Mouse (Mus musculus) urinary bladder, postnatal 0 days (tissue): Measurements from ENCODE around the gene Tmem102. TPM values are rescaled to one million over a fixed set of nuclear protein-coding genes. Genes with fewer than 3 reads are reported as not detected.

ENCODE experiments used
- polyA plus RNA-seq: library from polyadenylated mRNA; unstranded; fragments of >200 nt; fragmentation: Nextera tagmentation; extraction: Ambion mirVana; gene quantifications from 2 replicates; pipeline ENCODE4 v1.2.1, GENCODE M21; 2015

Gene Tmem102
- polyA plus RNA-seq, result 13.7 TPM in 2 replicates

GRCm38 (mm10) chr11:69804972-69805909 lies at the start of gene Tmem102:
TSS of gene Tmem102 (minus strand) at chr11:69805624.

GRCm38 (mm10) chr11:69846198-69846680 lies 40.8 kb upstream of the Tmem102 start, which contains the start of gene Plscr3:
TSS of gene Plscr3 (plus strand) at chr11:69846376.

GRCm38 (mm10) chr11:69837952-69838713 lies 32.7 kb upstream of the Tmem102 start, which contains the start of gene Tmem256:
TSS of gene Tmem256 (plus strand) at chr11:69838514.

GRCm38 (mm10) chr11:69837604-69837951 lies 32.2 kb upstream of the Tmem102 start, which contains the start of gene Nlgn2:
TSS of gene Nlgn2 (minus strand) at chr11:69837784.

GRCm38 (mm10) chr11:69822080-69822479 lies 16.7 kb upstream of the Tmem102 start, which contains the start of gene Spem1:
TSS of gene Spem1 (minus strand) at chr11:69822180.

GRCm38 (mm10) chr11:69818365-69818764 lies 12.9 kb upstream of the Tmem102 start, which contains the start of gene Spem2:
TSS of gene Spem2 (minus strand) at chr11:69818465.

GRCm38 (mm10) chr11:69815155-69815554 lies 9.7 kb upstream of the Tmem102 start, which contains the start of gene Gm39566:
TSS of gene Gm39566 (minus strand) at chr11:69815298.

GRCm38 (mm10) chr11:69801379-69801977 lies 3.9 kb downstream of the Tmem102 start, which contains the start of gene Fgf11:
TSS of gene Fgf11 (minus strand) at chr11:69801857.

GRCm38 (mm10) chr11:69795168-69795982 lies 10.0 kb downstream of the Tmem102 start, which contains the start of gene Chrnb1:
TSS of gene Chrnb1 (minus strand) at chr11:69795943.

GRCm38 (mm10) chr11:69765221-69766125 lies 40.0 kb downstream of the Tmem102 start, which contains the start of gene Zbtb4:
TSS of gene Zbtb4 (plus strand) at chr11:69765912.

GRCm38 (mm10) chr11:69761868-69762267 lies 43.6 kb downstream of the Tmem102 start, which contains the start of gene Slc35g3:
TSS of gene Slc35g3 (minus strand) at chr11:69761968.

GRCm38 (mm10) chr11:69758478-69758970 lies 46.9 kb downstream of the Tmem102 start, which contains the start of gene Polr2a:
TSS of gene Polr2a (minus strand) at chr11:69758637.

Other genes starting within 250 kb of the Tmem102 start
- gene Efnb3, start 245.4 kb downstream of the Tmem102 start, polyA plus RNA-seq, result 3.4 and 3.7 TPM in 2 replicates
- gene Wrap53, start 225.4 kb downstream of the Tmem102 start, polyA plus RNA-seq, result 8.2 and 8.8 TPM in 2 replicates
- gene Trp53, start 225.3 kb downstream of the Tmem102 start, polyA plus RNA-seq, result 44.4 and 46.3 TPM in 2 replicates
- 13.2 and 14.4 TPM in 2 replicates for gene Atp1b2, start 199.7 kb downstream of the Tmem102 start, polyA plus RNA-seq
- gene Shbg, start 187.7 kb downstream of the Tmem102 start, polyA plus RNA-seq, result not detected in 2 replicates
- gene Sat2, start 183.6 kb downstream of the Tmem102 start, polyA plus RNA-seq, result 19.2 and 22.9 TPM in 2 replicates
- gene Fxr2, start 172.6 kb downstream of the Tmem102 start, polyA plus RNA-seq, result 12.5 and 13.6 TPM in 2 replicates
- gene Sox15, start 150.3 kb downstream of the Tmem102 start, polyA plus RNA-seq, result 3.2 and 7.1 TPM in 2 replicates
- 33.5 and 41.2 TPM in 2 replicates for gene Mpdu1, start 143.0 kb downstream of the Tmem102 start, polyA plus RNA-seq
- gene Cd68, start 139.5 kb downstream of the Tmem102 start, polyA plus RNA-seq, result 27.9 and 48.1 TPM in 2 replicates
- gene Eif4a1, start 133.2 kb downstream of the Tmem102 start, polyA plus RNA-seq, result 378 and 433 TPM in 2 replicates
- 46.3 and 49.8 TPM in 2 replicates for gene Senp3, start 123.5 kb downstream of the Tmem102 start, polyA plus RNA-seq
- gene Tnfsf13, start 119.8 kb downstream of the Tmem102 start, polyA plus RNA-seq, result 0.47 and 0.62 TPM in 2 replicates
- 17.2 and 17.8 TPM in 2 replicates for gene Tnfsf12, start 109.8 kb downstream of the Tmem102 start, polyA plus RNA-seq
- gene Tnfsfm13, start 109.5 kb downstream of the Tmem102 start, polyA plus RNA-seq, result 4.7 and 5.4 TPM in 2 replicates
- gene Polr2a, start 47.0 kb downstream of the Tmem102 start, polyA plus RNA-seq, result 9.3 and 10.3 TPM in 2 replicates
- gene Slc35g3, start 43.7 kb downstream of the Tmem102 start, polyA plus RNA-seq, result not detected in 2 replicates
- gene Zbtb4, start 39.7 kb downstream of the Tmem102 start, polyA plus RNA-seq, result 3.9 and 4.3 TPM in 2 replicates
- 5.9 and 6.9 TPM in 2 replicates for gene Chrnb1, start 9.7 kb downstream of the Tmem102 start, polyA plus RNA-seq
- 0.78 and 0.86 TPM in 2 replicates for gene Fgf11, start 3.8 kb downstream of the Tmem102 start, polyA plus RNA-seq
- not detected in 2 replicates for gene Gm39566, start 9.7 kb upstream of the Tmem102 start, polyA plus RNA-seq
- gene Spem2, start 12.8 kb upstream of the Tmem102 start, polyA plus RNA-seq, result not detected in 2 replicates
- 0.25 TPM in 1 of 2 replicates, not detected in the other for gene Spem1, start 16.6 kb upstream of the Tmem102 start, polyA plus RNA-seq
- 3.0 and 3.5 TPM in 2 replicates for gene Nlgn2, start 32.2 kb upstream of the Tmem102 start, polyA plus RNA-seq
- 421 and 430 TPM in 2 replicates for gene Tmem256, start 32.9 kb upstream of the Tmem102 start, polyA plus RNA-seq
- gene Plscr3, start 40.8 kb upstream of the Tmem102 start, polyA plus RNA-seq, result 94.6 and 111 TPM in 2 replicates
- gene Tnk1, start 53.1 kb upstream of the Tmem102 start, polyA plus RNA-seq, result 6.2 and 6.4 TPM in 2 replicates
- not detected in 2 replicates for gene Tmem95, start 72.4 kb upstream of the Tmem102 start, polyA plus RNA-seq
- gene Kctd11, start 75.8 kb upstream of the Tmem102 start, polyA plus RNA-seq, result 9.2 and 10.3 TPM in 2 replicates
- 0.14 and 0.47 TPM in 2 replicates for gene Acap1, start 89.9 kb upstream of the Tmem102 start, polyA plus RNA-seq
- 2.4 and 2.8 TPM in 2 replicates for gene 2810408A11Rik, start 95.4 kb upstream of the Tmem102 start, polyA plus RNA-seq
- 3.3 and 4.0 TPM in 2 replicates for gene Neurl4, start 95.4 kb upstream of the Tmem102 start, polyA plus RNA-seq
- 40.4 and 40.8 TPM in 2 replicates for gene Gps2, start 108.3 kb upstream of the Tmem102 start, polyA plus RNA-seq
- 1,055 and 1,123 TPM in 2 replicates for gene Eif5a, start 116.3 kb upstream of the Tmem102 start, polyA plus RNA-seq
- 0.54 and 1.3 TPM in 2 replicates for gene Ybx2, start 130.2 kb upstream of the Tmem102 start, polyA plus RNA-seq
- gene Slc2a4, start 142.6 kb upstream of the Tmem102 start, polyA plus RNA-seq, result 181 and 186 TPM in 2 replicates
- gene Cldn7, start 159.2 kb upstream of the Tmem102 start, polyA plus RNA-seq, result 61.3 and 78.2 TPM in 2 replicates
- gene Ctdnep1, start 175.5 kb upstream of the Tmem102 start, polyA plus RNA-seq, result 17.5 and 18.5 TPM in 2 replicates
- gene Elp5, start 176.9 kb upstream of the Tmem102 start, polyA plus RNA-seq, result 83.8 and 90.4 TPM in 2 replicates
- 483 and 506 TPM in 2 replicates for gene Gabarap, start 185.5 kb upstream of the Tmem102 start, polyA plus RNA-seq
- 46.2 and 46.3 TPM in 2 replicates for gene Phf23, start 190.2 kb upstream of the Tmem102 start, polyA plus RNA-seq
- gene Dvl2, start 195.0 kb upstream of the Tmem102 start, polyA plus RNA-seq, result 13.4 and 13.8 TPM in 2 replicates
- gene Acadvl, start 209.8 kb upstream of the Tmem102 start, polyA plus RNA-seq, result 89.2 and 94.2 TPM in 2 replicates
- gene Dlg4, start 211.3 kb upstream of the Tmem102 start, polyA plus RNA-seq, result 4.8 and 5.2 TPM in 2 replicates
- 0.23 and 0.55 TPM in 2 replicates for gene Asgr1, start 248.5 kb upstream of the Tmem102 start, polyA plus RNA-seq